Mouse (Mus musculus): ENCODE measurements around the gene Gucd1. TPM values are rescaled to one million over a fixed set of nuclear protein-coding genes. Genes with fewer than 3 reads are reported as not detected.
"Not testable (repeated sequence)": the region's sequence is repeated elsewhere in the genome, so short reads cannot be mapped to it uniquely, and the experiment has no call there.

Gucd1 gene
- polyA plus RNA-seq, 1 experiment from 2014 or later = 48.7 TPM

DNA sequence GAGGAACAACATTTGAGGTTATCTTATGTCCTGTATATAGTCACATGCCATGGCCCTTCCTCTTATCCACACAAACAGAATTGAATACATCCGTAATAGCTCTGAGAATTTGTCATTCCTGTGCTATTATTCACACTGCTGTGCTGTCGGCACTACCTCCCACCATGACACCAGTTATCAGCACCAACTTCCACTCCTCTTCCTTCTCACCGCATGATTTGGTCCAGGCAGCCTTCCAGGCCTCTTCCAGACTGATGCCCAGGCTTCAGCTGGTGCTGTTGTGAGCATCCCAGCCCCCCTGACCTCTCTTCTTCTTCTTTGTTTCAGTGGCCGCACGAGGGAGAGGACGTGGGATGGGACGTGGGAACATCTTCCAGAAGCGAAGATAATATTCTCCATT is 17.2 kb upstream of the Gucd1 start:
- H3K36me3 ChIP-seq = peaks cover 63% of the 10 kb centered on the region
- no peak for ATAC-seq (ENCODE audit: low read depth)

DNA sequence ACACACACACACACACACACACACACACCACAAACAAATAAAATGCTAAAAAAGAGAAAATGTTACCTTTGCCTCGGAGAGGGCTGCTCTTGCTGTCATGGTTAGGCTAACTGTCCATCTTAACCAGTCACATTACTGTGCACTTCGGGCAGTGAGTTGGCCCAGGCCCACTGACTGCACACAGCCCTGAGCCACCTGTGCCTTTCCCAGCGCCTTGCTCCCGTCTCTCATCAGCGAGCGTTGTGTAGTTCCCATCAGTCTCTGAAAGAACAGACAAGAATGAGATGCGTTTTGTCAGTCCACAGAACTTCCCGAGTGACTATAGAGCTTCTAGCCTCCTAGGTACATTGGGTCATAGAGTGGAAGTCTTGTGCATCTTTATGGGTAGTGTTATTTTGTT is 16.4 kb upstream of the Gucd1 start:
- Histone ChIP-seq H3K9me3 (replicated peaks) (no peaks in the 10 kb centered on the region), H3K4me1 (replicated peaks) (no peaks in the 10 kb centered on the region), H3K27ac (no peak overlapping the region), H3K4me3 (replicated peaks) (no peak overlapping the region), H3K9ac (no peak overlapping the region), H3K27me3 (no peaks in the 10 kb centered on the region), H3K4me2 (no peak overlapping the region), H3K36me3 (peaks cover 63% of the 10 kb centered on the region)
- 82% methylated on average over 8 of the region's 8 CpGs for WGBS (ENCODE audit: insufficient replicate concordance)
- DNase-seq = no peak
- no peak for ATAC-seq (ENCODE audit: low read depth)

More for the DNA sequence above, 17.2 kb upstream of the Gucd1 start:
- no peak for DNase-seq
- no peak overlapping the region for H3K4me3 ChIP-seq (replicated peaks)
- no peaks in the 10 kb centered on the region for H3K9me3 ChIP-seq (replicated peaks)
- 78% methylated on average over 8 of the region's 8 CpGs for WGBS (ENCODE audit: insufficient replicate concordance)
- no peaks in the 10 kb centered on the region for H3K4me1 ChIP-seq (replicated peaks)
- H3K27ac ChIP-seq = no peak overlapping the region
- no peaks in the 10 kb centered on the region for H3K27me3 ChIP-seq
- no peak overlapping the region for H3K9ac ChIP-seq
- H3K4me2 ChIP-seq = no peak overlapping the region

DNA sequence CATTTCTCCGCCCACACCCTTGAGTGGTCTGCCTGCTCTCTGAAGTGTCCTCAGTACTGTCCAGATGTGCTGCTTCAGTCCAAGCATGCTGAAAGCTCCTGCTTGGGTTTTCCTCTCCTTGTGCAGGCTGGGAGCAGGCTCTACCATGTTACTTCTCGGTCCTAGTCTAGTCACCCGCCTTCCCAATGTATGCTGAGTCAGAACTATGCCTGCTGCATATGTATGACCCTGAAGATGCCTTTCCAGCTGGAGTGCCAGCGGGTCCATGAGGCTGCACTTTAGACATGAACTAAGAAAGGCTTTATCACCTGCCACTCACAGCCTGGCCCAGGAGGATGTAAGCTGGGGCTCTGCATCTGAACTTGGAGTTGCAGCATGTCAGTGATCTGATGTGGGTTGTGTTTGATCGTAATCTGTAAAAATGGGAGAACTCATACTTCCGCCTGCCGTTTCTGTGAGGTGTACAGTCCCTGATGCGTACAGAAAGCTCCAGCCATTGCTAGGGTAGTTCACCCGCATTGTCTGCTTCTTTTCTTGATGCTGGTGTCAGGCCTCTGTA is 13.8 kb upstream of the Gucd1 start:
- no peaks in the 10 kb centered on the region for H3K9me3 ChIP-seq (replicated peaks)
- H3K4me2 ChIP-seq = no peak overlapping the region
- H3K4me1 ChIP-seq (replicated peaks) = no peaks in the 10 kb centered on the region
- H3K4me3 ChIP-seq (replicated peaks) = no peak overlapping the region
- no peak overlapping the region for H3K9ac ChIP-seq
- DNase-seq = no peak
- H3K36me3 ChIP-seq = peaks cover 72% of the 10 kb centered on the region
- ATAC-seq (ENCODE audit: low read depth) = no peak; the same call in 1 of the 2 replicates
- H3K27ac ChIP-seq = no peak overlapping the region
- H3K27me3 ChIP-seq = no peaks in the 10 kb centered on the region
- 82% methylated on average over 9 of the region's 9 CpGs for WGBS (ENCODE audit: insufficient replicate concordance)

DNA sequence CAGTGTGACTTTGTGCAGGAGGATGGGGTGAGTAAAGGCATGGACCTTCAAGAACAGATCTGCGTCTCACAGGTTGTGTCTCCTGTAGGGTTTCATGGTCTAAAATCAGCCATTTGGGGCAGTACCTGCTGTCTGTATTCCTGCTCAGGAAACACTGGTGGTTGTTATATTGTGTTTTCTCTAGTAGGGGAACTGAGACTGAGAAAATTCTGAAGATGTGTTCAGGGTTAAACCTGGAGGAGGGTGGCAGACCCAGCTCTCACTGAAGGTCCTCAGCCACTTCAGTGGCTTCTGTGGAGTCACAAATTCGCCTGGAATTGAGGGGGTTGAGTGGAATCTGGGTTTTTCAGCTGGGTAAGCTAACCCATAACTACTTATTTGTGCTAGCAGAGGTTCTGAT is 12.6 kb upstream of the Gucd1 start:
- DNase-seq (no peak), ATAC-seq (ENCODE audit: low read depth) (no peak)
- H3K27me3 ChIP-seq = no peaks in the 10 kb centered on the region
- H3K4me3 ChIP-seq (replicated peaks) = no peak overlapping the region
- H3K9ac ChIP-seq = no peak overlapping the region
- H3K9me3 ChIP-seq (replicated peaks) = no peaks in the 10 kb centered on the region
- no peak overlapping the region for H3K4me2 ChIP-seq
- H3K27ac ChIP-seq = no peak overlapping the region
- 0 out of 2 replicates have a peak, but pooled peaks cover 3% of the 10 kb centered on the region for H3K4me1 ChIP-seq (replicated peaks)
- H3K36me3 ChIP-seq = peaks cover 71% of the 10 kb centered on the region
- 69% methylated on average over 2 of the region's 2 CpGs for WGBS (ENCODE audit: insufficient replicate concordance)

DNA sequence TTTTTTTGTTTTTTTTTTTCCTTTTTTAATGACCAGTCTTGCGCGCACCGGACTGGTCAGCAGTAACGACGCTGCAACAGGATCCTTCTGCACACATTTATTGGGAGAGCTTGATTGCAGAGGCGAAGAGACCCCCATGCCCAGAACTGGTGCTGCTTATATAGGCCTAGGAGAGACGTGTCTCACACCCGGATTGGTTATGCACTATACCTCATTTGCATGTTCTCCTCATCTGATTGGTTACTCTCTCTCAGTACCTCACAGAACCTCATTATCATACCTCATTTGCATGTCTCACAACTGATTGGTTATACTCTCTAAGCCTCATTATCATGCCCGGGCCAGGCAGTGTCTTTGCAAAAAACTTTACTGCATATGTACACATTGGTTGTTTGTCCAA is 7.7 kb upstream of the Gucd1 start:
- DNase-seq; H3K4me3 ChIP-seq (replicated peaks); H3K27ac ChIP-seq; H3K9me3 ChIP-seq (replicated peaks); H3K27me3 ChIP-seq; H3K4me2 ChIP-seq; ATAC-seq (ENCODE audit: low read depth); H3K9ac ChIP-seq: not testable (repeated sequence)
- WGBS (ENCODE audit: insufficient replicate concordance) = 90% methylated on average over 9 of the region's 9 CpGs
- Histone ChIP-seq H3K36me3 (peaks cover 71% of the 10 kb centered on the region), H3K4me1 (replicated peaks) (peaks cover 16% of the 10 kb centered on the region)

DNA sequence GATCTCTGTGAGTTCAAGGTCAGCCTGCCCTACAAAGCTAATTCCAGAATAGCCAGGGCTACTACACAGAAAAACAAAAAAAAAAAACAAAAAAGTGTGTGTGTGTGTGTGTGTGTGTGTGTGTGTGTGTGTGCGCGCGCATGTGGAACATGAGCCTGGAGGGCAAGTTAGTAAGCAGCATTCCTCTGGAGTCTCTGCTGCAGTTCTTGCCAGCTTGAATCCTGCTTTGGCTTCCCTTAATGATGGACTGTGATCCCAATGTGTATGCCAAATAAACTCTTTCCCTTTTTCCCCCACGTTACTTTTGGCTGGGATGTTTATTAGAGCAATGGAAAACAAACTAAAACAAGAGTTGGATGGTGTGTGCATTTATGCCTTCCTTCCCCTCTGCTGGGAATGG is 3.9 kb upstream of the Gucd1 start:
- ATAC-seq (ENCODE audit: low read depth) (no peak), DNase-seq (no peak)
- Histone ChIP-seq H3K4me3 (replicated peaks) (no peak overlapping the region), H3K4me1 (replicated peaks) (peaks cover 38% of the 10 kb centered on the region), H3K9ac (no peak overlapping the region), H3K27ac (no peak overlapping the region), H3K27me3 (no peaks in the 10 kb centered on the region), H3K4me2 (no peak overlapping the region), H3K36me3 (peaks cover 74% of the 10 kb centered on the region), H3K9me3 (replicated peaks) (no peaks in the 10 kb centered on the region)
- WGBS (ENCODE audit: insufficient replicate concordance) = 88% methylated on average over 4 of the region's 4 CpGs

DNA sequence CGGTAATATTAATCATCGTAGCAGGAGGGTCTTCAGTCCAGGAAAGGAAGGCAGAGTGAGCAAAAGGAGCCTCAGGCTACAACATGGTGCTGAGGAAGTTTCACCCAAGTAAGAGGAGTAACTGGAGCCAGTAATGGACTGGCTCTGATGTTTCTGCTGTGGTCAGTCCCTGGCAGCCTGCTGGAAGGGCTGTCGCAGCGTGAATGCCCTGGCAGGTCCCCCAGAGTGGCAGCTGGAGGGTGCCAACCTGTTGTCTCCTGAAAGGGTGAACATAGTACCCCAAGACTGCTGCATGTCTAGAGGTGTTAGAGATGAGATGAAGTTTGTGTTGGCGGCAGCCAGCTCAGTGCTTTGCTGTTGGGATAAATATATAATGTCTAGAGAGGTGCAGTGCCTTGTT is 2.8 kb upstream of the Gucd1 start:
- H3K4me1 ChIP-seq (replicated peaks) = peaks cover 43% of the 10 kb centered on the region
- H3K9ac ChIP-seq = no peak overlapping the region
- H3K4me2 ChIP-seq = no peak overlapping the region
- 0 out of 2 replicates have a peak overlapping the region, but pooled peaks have one; percentile 97 for H3K4me3 ChIP-seq (replicated peaks)
- no peaks in the 10 kb centered on the region for H3K27me3 ChIP-seq
- no peak overlapping the region for H3K27ac ChIP-seq
- no peaks in the 10 kb centered on the region for H3K9me3 ChIP-seq (replicated peaks)
- no peak for ATAC-seq (ENCODE audit: low read depth)
- 86% methylated on average over 5 of the region's 5 CpGs for WGBS (ENCODE audit: insufficient replicate concordance)
- H3K36me3 ChIP-seq = peaks cover 65% of the 10 kb centered on the region
- DNase-seq = no peak

DNA sequence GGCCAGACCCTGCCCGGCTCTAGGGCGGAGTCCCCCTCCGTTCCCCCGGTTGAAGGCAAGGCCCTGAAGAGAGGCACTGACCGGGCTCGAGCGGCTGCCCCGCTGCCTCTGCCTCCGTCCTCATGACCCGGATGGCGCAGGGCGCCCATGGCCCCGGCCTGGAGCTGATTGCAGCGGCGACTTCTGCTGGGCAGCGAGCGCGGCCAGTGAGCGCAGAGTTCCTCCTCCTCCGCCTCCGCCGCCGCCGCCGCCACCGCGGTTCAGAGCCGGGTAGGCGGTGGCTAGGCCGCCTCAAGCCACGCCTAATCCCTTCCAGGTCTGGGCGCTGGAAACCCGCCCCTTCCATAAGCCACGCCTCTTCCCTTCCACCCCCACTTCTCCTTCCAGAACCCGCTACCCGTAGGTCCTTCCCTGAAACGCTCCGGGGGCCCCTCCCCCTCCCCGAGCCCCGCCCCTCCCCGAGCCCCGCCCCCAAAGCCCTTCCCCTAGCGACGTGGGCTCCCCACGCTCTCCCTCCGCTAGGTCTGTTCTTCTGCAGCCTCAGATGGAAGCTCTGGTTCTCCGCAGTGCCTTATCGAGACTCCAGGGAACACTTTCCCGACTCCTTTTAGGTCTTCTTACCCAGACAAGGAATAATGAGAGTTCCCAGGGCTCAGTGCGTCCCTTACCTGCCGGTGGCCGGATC is 557 bp downstream of the Gucd1 start, which contains the start of gene Snrpd3:
Gene Snrpd3, plus strand, starts transcription at position 479 of the 685 bp plus-strand sequence.
- H3K4me1 ChIP-seq (replicated peaks) = peaks cover 76% of the 10 kb centered on the region
- H3K9ac ChIP-seq = peak within 1 kb of the TSS; percentile 99
- peak; percentile 96 for DNase-seq
- no peaks in the 10 kb centered on the region for H3K27me3 ChIP-seq
- ATAC-seq (ENCODE audit: low read depth) = peak; percentile 87
- H3K36me3 ChIP-seq = peaks cover 50% of the 10 kb centered on the region
- H3K27ac ChIP-seq = peak within 1 kb of the TSS; percentile 99
- peak within 1 kb of the TSS; percentile 92 for H3K4me2 ChIP-seq
- H3K4me3 ChIP-seq (replicated peaks) = peak within 1 kb of the TSS; percentile 97
- under 1% methylated on average over 48 of the region's 52 CpGs for WGBS (ENCODE audit: insufficient replicate concordance)
- no peaks in the 10 kb centered on the region for H3K9me3 ChIP-seq (replicated peaks)

DNA sequence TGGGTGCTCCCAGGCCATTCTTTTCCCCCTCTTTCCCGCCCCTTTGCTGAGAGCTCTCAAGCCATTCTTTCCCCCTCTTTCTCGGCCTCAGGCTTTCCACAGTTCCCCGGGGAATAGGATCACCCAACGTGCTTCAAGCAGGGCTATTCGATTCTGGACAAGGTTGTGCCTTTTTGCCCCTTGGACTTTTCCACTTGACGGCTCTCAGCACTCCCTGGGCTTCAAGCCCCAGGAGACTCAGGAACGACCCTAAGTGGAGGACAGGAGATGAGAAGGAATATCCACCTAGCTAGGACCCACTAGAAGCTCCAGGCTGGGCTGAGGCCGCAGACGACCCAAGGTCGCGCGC is 1.1 kb downstream of the Gucd1 start:
- peaks cover 72% of the 10 kb centered on the region for H3K4me1 ChIP-seq (replicated peaks)
- no peaks in the 10 kb centered on the region for H3K9me3 ChIP-seq (replicated peaks)
- WGBS (ENCODE audit: insufficient replicate concordance) = under 1% methylated on average over 12 of the region's 12 CpGs

DNA sequence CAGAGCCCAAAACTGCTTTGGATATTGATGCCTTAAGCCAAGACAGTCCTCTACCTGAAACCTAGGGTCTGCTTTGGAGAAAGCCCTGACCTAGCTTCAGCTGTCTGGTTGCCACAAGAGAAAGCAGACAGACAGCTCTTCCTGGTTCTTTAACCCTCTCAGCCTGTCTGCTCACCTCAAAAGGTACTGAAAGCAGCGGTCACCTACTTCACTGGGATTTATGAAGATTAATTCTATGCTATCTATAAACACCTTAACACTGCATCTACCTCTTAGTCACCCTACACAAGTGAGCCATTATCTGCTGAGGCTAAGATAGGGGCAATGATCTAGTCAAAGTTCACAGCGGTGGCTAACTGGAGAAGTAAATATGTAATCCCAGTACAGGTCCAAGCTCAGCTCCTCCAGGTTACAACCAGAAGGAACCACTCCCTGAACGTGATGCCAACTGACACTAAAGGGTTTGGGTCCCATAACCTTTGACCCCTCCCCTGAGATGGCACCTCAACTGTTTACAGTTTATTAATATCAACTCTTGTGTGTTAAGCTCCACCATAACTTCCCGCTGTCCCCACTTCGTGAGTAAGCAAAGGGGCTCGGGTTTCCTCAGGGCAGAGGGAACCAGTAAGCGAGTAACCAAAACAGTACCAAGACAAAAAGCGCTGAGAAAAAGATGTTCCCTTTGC is 1.6 kb downstream of the Gucd1 start:
- Histone ChIP-seq H3K9me3 (replicated peaks) (no peaks in the 10 kb centered on the region), H3K4me2 (peak overlapping the region; percentile 86), H3K36me3 (peaks cover 51% of the 10 kb centered on the region), H3K4me3 (replicated peaks) (peak overlapping the region; percentile 97), H3K27me3 (no peaks in the 10 kb centered on the region), H3K27ac (peak overlapping the region; percentile 99), H3K4me1 (replicated peaks) (peaks cover 70% of the 10 kb centered on the region), H3K9ac (peak overlapping the region; percentile 99)
- DNase-seq = no peak
- 10% methylated on average over 8 of the region's 8 CpGs for WGBS (ENCODE audit: insufficient replicate concordance)
- 0 out of 2 replicates have a peak, but pooled peaks have one; percentile 4 for ATAC-seq (ENCODE audit: low read depth)

More for the DNA sequence above, 1.1 kb downstream of the Gucd1 start:
- peak overlapping the region; percentile 99 for H3K27ac ChIP-seq
- H3K4me3 ChIP-seq (replicated peaks) = peak overlapping the region; percentile 97
- peaks cover 51% of the 10 kb centered on the region for H3K36me3 ChIP-seq
- ATAC-seq (ENCODE audit: low read depth) (no peak), DNase-seq (no peak)
- H3K27me3 ChIP-seq = no peaks in the 10 kb centered on the region
- H3K4me2 ChIP-seq = peak overlapping the region; percentile 86
- peak overlapping the region; percentile 99 for H3K9ac ChIP-seq

DNA sequence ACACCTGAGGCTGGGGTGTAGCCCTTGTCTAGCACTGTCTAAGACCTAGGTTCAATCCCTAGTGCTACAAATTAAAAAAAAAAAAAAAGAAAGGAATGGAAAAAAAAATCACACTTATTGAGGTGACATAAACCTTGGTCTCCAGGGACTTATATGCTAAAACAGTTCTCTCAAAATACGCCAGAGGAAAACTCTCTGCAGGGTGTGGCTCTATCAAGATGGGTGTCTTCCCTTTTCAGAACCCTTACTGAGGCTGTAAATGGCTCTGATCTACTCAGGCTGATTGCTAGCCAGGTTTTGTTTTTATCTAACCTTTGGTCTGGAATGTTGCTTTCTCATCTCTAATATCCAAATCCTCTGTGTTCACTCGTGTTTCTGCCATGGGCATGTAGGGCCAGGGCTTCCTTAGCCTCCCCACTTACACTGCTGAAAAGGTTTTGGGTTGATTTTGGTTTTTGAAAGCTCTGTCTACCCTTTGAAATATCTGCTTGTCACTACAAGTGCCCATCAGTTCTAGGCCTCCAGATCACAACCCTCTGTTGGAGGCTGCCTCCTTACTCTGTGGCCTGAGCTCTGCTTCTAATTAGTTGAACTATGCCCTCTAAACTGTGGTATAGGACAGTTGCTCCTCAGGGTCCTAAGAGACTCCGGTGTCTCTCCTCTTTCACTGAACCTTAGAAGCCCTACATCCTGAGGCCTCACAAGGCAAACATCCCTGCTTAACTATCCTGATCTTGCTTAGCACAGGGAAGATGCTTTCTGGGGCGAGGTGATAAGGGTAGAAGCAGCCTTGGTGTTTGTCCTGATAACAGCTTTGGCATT is 2.3 kb downstream of the Gucd1 start:
- H3K27ac ChIP-seq = peak overlapping the region; percentile 99
- H3K4me1 ChIP-seq (replicated peaks) = peaks cover 62% of the 10 kb centered on the region
- no peaks in the 10 kb centered on the region for H3K27me3 ChIP-seq
- H3K9me3 ChIP-seq (replicated peaks) = no peaks in the 10 kb centered on the region
- DNase-seq (peak; percentile 77), ATAC-seq (ENCODE audit: low read depth) (peak; percentile 71)
- peak overlapping the region; percentile 99 for H3K9ac ChIP-seq
- H3K4me3 ChIP-seq (replicated peaks) = peak overlapping the region; percentile 97
- peak overlapping the region; percentile 86 for H3K4me2 ChIP-seq
- 15% methylated on average over 4 of the region's 4 CpGs for WGBS (ENCODE audit: insufficient replicate concordance)
- H3K36me3 ChIP-seq = peaks cover 51% of the 10 kb centered on the region
